Mouse (Mus musculus): ENCODE measurements around the gene Gm13691. TPM values are rescaled to one million over a fixed set of nuclear protein-coding genes. Genes with fewer than 3 reads are reported as not detected.
"Not testable (repeated sequence)": the region's sequence is repeated elsewhere in the genome, so short reads cannot be mapped to it uniquely, and the experiment has no call there.

Gene Gm13691
- polyA plus RNA-seq, 1 experiment, result not detected

- TF ChIP-seq POLR2A (IDR thresholded peaks at IDR 0.05; ENCODE audit: extremely low read depth, insufficient read depth, low read length), result no peak
- no peak for TF ChIP-seq CTCF (IDR thresholded peaks at IDR 0.05; ENCODE audit: extremely low read depth, insufficient read depth, low read length)
- Histone ChIP-seq H3K4me3 (ENCODE audit: insufficient read depth, low read length) (no peak overlapping the region), H3K4me1 (ENCODE audit: control insufficient read depth, insufficient read depth, low read length) (no peaks in the 10 kb centered on the region), H3K27ac (ENCODE audit: insufficient read depth, low read length) (no peak overlapping the region)
Observed at GRCm38 (mm10) chr2:84032505-84032904, 42.2 kb downstream of the Gm13691 start.

DNA sequence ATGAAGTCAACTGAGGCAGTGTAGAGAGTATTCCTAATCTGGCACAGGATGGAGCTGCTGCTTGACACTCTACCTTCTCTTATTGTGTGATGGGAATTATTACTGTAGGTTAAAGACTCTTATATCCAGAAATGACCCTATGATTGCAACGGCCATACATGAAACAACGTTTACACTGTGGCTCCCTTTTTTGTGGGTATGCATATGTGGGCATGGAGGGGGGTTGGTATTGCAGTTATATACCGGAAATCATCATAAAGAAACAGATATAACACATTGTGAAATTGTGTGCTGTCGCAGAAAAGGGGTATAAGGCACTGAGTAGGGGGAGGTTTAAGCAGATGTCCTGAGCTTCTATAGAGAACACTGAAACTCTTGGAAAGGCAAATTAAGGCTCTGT, 45.6 kb downstream of the Gm13691 start:
- no peak for TF ChIP-seq CTCF (IDR thresholded peaks at IDR 0.05; ENCODE audit: extremely low read depth, insufficient read depth, low read length)
- no peak for TF ChIP-seq POLR2A (IDR thresholded peaks at IDR 0.05; ENCODE audit: extremely low read depth, insufficient read depth, low read length)
- no peaks in the 10 kb centered on the region for H3K4me1 ChIP-seq (ENCODE audit: control insufficient read depth, insufficient read depth, low read length)
- H3K4me3 ChIP-seq (ENCODE audit: insufficient read depth, low read length), result no peak overlapping the region
- H3K27ac ChIP-seq (ENCODE audit: insufficient read depth, low read length), result no peak overlapping the region

DNA sequence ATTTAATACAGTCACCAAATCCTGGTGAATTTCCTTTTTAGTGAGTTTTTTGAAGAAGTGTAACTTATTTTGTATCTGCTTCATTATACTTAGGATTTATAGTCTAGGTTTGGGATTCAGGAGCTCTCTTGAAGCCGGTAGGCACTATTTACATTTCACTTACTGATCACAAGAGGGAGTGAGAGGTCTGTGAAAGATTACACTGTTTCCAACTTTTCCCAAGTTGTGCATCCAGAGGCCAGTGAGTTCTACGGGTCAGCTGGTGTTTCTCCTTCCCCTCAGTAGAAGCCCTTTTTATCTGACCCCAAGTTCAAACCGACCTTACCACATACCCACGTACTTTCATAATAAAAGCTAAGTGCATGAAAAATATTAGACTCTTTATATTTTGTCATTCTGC, 47.0 kb downstream of the Gm13691 start:
- Histone ChIP-seq H3K4me3 (ENCODE audit: insufficient read depth, low read length) (no peak overlapping the region), H3K4me1 (ENCODE audit: control insufficient read depth, insufficient read depth, low read length) (no peaks in the 10 kb centered on the region), H3K27ac (ENCODE audit: insufficient read depth, low read length) (no peak overlapping the region)
- 0 out of 2 replicates have a peak, but pooled peaks have one; percentile 15 for TF ChIP-seq CTCF (IDR thresholded peaks at IDR 0.05; ENCODE audit: extremely low read depth, insufficient read depth, low read length)
- TF ChIP-seq POLR2A (IDR thresholded peaks at IDR 0.05; ENCODE audit: extremely low read depth, insufficient read depth, low read length), result no peak

DNA sequence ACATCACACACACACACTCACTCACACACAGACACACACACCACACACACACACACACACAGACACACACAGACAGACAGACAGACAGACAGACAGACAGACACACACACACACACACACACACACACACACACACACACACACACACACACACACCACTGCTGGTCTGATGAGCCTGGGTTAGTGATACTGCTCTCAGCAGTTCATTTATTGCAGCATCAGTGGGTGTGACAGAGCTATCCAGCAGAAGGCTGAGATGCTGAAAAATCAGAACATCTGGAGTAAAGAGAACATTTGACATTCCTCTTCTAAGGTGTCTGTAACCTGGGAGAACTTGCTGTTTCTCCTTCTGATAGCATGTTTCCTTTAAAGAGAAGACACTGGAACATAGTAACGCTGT, 47.6 kb downstream of the Gm13691 start:
- H3K4me3 ChIP-seq (ENCODE audit: insufficient read depth, low read length); H3K27ac ChIP-seq (ENCODE audit: insufficient read depth, low read length): not testable (repeated sequence)

DNA sequence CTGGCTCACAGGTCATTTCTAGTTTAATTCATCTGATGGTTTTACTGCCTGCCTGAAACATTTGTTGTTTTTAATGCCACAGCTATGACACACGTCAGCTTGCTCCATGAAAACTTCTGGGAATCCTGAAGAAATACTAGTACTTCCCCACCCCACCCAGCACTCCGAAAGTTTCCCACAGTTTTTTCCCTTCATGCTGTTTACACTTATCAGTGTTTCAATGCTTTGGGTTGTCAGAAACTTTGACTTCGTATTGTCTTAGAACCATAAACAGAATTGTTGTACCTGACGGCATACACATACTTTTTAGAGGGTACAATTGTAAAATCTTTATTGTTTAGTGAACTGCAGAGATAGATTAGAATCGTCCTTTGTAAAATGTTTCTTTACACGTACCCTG, 48.9 kb downstream of the Gm13691 start:
- H3K27ac ChIP-seq (ENCODE audit: insufficient read depth, low read length), result no peak overlapping the region
- H3K4me1 ChIP-seq (ENCODE audit: control insufficient read depth, insufficient read depth, low read length), result no peaks in the 10 kb centered on the region
- no peak for TF ChIP-seq CTCF (IDR thresholded peaks at IDR 0.05; ENCODE audit: extremely low read depth, insufficient read depth, low read length)
- TF ChIP-seq POLR2A (IDR thresholded peaks at IDR 0.05; ENCODE audit: extremely low read depth, insufficient read depth, low read length), result no peak
- no peak overlapping the region for H3K4me3 ChIP-seq (ENCODE audit: insufficient read depth, low read length)

More for the DNA sequence above, 47.6 kb downstream of the Gm13691 start:
- not testable (repeated sequence) for H3K4me1 ChIP-seq (ENCODE audit: control insufficient read depth, insufficient read depth, low read length)

Other genes starting within 250 kb of the Gm13691 start
- gene Fam171b, start 177.9 kb upstream of the Gm13691 start, polyA plus RNA-seq (2012; rRNA removed), result 123 and 131 TPM in 2 replicates
- gene Zswim2, start 49.3 kb upstream of the Gm13691 start, polyA plus RNA-seq (2012; rRNA removed), result not detected in 2 replicates
- gene Gm13698, start 34.9 kb upstream of the Gm13691 start, polyA plus RNA-seq (2012; rRNA removed), result not detected in 2 replicates
- gene Gm13693, start 29.1 kb upstream of the Gm13691 start, polyA plus RNA-seq (2012; rRNA removed), result not detected in 2 replicates
- not detected in 2 replicates for gene Gm13695, start 23.2 kb upstream of the Gm13691 start, polyA plus RNA-seq (2012; rRNA removed)
- gene Gm13696, start 17.4 kb upstream of the Gm13691 start, polyA plus RNA-seq (2012; rRNA removed), result not detected in 2 replicates
- gene Gm13694, start 11.6 kb upstream of the Gm13691 start, polyA plus RNA-seq (2012; rRNA removed), result not detected in 2 replicates
- not detected in 2 replicates for gene Gm13697, start 5.8 kb upstream of the Gm13691 start, polyA plus RNA-seq (2012; rRNA removed)

Data from cortical plate, adult 2 months (tissue).